Mouse (Mus musculus) fat pad, adult 2 months (tissue): ENCODE measurements around the gene Mlc1.

Experiments
- DNase-seq: peaks from one replicate; pipeline ENCODE4 v3.0.0-alpha.2; 2011; ENCODE audit warnings: low read depth, low spot score; ENCODE audit errors: extremely low read depth

Gene Mlc1

DNA sequence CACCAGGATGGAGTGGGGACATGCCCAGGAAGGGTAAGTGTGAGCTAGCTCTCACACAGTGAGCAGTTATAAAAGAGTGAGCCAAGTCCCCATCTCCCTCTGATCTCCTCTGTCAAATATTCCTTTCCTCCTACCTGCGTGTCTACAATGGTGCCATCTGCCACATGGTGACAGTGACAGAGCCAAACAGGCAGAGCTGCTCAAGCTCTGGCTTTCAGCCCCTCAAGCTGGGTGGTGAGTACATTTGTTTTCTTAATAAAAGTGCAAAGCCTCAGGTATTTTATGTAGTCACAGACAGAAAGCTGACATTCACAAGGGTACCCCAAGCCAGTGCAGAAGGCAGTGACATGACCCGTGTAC lies 41.5 kb downstream of the Mlc1 start:
- no peak for DNase-seq

DNA sequence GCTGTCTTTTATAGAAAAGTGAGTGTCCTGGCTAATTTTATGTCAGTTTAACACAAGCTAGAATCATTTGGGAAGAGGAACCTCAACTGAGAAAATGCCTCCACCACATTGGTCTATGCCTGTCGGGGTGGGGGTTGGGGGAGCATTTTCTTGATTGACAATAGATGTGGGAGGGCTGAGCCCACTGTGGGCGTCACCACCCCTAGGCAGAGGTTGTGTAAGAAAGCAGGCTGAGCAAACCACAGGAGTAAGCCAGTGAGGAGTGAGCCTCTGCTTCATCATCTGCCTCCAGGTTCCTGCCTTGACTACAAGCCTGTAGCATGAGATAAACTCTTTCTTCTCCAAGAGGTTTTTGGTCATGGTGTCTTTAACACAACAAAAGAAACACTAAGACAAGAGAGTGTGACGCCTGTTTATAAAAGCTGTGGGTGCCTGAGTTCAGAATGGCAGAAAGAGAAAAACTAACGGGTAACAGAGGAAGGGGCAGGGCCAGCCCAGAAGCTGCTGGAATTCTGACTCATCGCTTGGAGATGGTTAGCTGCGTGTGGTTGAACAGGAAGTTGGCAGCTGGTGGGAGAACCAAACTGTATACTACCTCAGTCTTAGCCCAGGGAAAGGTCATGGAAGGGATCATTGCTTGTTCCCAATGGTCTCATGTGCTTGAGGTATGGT lies 42.1 kb downstream of the Mlc1 start:
- DNase-seq: no peak

DNA sequence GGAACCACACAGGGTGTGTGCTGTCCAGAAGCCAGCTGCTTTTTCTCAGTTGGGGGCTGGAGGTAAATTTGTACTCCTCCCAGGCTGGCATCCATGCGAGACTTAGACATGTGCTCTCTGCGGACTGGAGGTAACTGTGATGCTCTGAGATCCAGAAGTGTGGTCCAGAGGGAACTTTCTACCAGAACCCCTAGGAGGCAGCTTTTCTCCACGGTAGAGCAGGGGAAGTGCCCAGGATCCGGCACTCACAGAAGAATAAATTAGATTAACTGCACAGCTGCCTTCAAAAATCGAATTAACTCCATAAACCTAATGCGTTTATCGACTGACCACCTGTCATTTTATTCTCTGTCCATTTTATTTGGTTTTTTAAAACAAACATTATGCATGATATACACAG lies 44.7 kb downstream of the Mlc1 start:
- DNase-seq: no peak

- DNase-seq: no peak
Observed at GRCm38 (mm10) chr15:88932667-88933066, 46.1 kb downstream of the Mlc1 start.

DNA sequence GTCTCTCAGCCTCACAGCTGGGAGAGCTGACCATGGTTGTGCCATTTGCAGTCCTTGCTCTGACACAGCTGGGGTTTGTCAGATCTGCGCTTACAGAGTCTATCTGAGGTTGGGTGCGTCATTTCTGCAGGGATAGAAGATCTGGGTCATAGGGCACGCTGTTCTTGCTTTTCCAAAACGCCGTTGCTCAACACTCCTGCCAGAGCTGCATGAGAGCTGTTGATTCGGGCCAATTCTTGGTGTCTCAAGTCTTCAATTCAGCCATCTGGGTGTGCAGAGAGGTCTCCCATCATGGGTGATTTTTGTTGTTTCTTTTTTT lies 56.9 kb downstream of the Mlc1 start:
- peak; percentile 62 for DNase-seq

DNA sequence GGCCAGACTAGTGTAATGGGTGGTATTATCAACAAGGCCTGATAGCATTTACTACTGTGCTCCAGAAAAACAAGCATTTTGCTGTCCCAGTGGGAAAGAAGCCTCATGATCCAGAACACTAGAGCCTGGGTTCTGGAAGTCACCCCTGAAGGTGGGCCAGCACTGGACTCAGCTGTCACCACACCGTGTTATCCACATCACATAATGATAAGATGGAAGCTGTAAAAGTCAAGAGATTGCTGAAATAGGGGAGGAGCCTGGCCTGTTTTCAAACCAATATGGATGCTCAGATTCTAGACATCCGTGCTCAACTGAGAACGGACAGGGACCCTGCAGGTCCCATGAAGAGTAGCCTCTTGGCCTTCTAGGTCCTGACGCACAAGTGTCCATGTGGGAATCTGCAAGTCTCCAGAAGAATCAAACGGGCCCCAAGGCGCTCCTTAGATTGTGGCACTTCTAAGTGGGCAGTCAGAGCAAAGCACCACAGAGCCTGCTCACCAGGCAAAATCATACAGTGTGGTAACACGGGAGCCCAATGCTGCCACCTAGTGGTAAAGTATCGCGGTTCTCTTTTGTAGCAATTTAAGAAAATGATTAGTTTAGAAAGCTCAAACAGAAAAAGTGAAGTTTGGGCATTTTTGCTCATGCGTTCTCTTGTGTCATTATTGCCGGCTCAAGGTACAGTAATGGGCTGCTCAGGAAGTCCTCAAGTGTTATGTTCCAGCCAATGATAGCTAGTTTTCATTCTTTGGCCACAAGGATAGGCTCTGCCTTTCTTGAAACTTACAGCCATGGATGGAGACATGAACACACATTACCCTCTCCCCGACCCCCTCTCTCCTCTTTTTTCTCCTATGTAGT lies 57.4 kb downstream of the Mlc1 start:
- no peak for DNase-seq

GRCm38 (mm10) chr15:88920065-88920464 lies 58.7 kb downstream of the Mlc1 start:
- DNase-seq: no peak

GRCm38 (mm10) chr15:88919328-88919727 lies 59.5 kb downstream of the Mlc1 start:
- no peak for DNase-seq

DNA sequence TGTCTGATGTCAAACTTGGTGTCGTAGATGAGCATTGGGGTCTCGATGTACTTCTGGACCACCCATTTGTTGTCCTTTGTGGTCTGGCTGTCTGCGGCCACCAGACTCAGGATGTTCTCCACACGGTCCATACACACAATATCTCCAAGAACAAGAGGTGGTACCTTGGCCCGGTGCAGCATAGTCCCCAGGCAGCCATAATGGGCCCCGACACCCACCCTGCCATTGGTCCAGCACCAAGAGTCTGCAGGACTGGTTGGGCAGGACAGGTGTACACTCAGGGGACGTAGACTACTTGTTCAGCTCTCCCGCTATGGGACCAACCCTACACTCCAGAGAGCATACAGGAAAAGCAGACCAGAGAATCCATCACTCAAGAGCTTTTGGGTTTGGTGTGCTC lies 61.7 kb downstream of the Mlc1 start:
- no peak for DNase-seq

- no peak for DNase-seq
Observed at GRCm38 (mm10) chr15:88916366-88916765, 62.4 kb downstream of the Mlc1 start.

- DNase-seq: no peak
Observed at GRCm38 (mm10) chr15:88915046-88915445, 63.8 kb downstream of the Mlc1 start.

- DNase-seq: no peak
Observed at GRCm38 (mm10) chr15:88906347-88906746, 72.5 kb downstream of the Mlc1 start.
